Mouse (Mus musculus) MEL (cell line): ENCODE data around the gene Enho. TPM values are rescaled to one million over a fixed set of nuclear protein-coding genes. Genes with fewer than 3 reads are reported as not detected.

Experiments used
- DNase-seq: peaks from one replicate; pipeline ENCODE4 v3.0.0; 2011; ENCODE audit warnings: low read depth, low spot score
- H3K27ac ChIP-seq: 2 replicates; pipeline ENCODE4 v1.5.1; 2012; ENCODE audit warnings: low read depth, mild to moderate bottlenecking, control low read depth, low read length, moderate library complexity; ENCODE audit not compliant: control insufficient read depth
- H3K27me3 ChIP-seq, 2 experiments: fragments of 150-350 bp in 1 of 2; sonication (generic) in 1 of 2; 2 replicates each; pipeline ENCODE4 v1.6.1; 2012; ENCODE audit warnings: low read length in 2 of 2, mild to moderate bottlenecking in 2 of 2, improper control_type of control experiment in 1 of 2, moderate library complexity in 1 of 2; ENCODE audit not compliant: insufficient read depth in 2 of 2, control insufficient read depth in 1 of 2
- H3K36me3 ChIP-seq, 2 experiments: 2 replicates each; pipeline ENCODE4 v1.6.1; 2012 to 2014; ENCODE audit warnings: low read length in 2 of 2, improper control_type of control experiment in 1 of 2, inconsistent platforms in 1 of 2, mild to moderate bottlenecking in 1 of 2; ENCODE audit not compliant: insufficient read depth in 2 of 2, control insufficient read depth in 1 of 2
- H3K4me1 ChIP-seq, 2 experiments: fragments of 150-350 bp in 1 of 2; sonication (generic) in 1 of 2; 2 replicates each; pipeline ENCODE4 v1.6.1; 2012; ENCODE audit warnings: low read length in 2 of 2, improper control_type of control experiment in 1 of 2, mild to moderate bottlenecking in 1 of 2; ENCODE audit not compliant: insufficient read depth in 2 of 2, control insufficient read depth in 1 of 2
- H3K4me3 ChIP-seq, 2 experiments: fragments of 150-350 bp in 1 of 2; sonication (generic) in 1 of 2; 2 replicates each; pipeline ENCODE4 v1.5.1; 2012; ENCODE audit warnings: low read depth in 2 of 2, low read length in 2 of 2, mild to moderate bottlenecking in 2 of 2, moderate library complexity in 2 of 2, control low read depth in 1 of 2, improper control_type of control experiment in 1 of 2; ENCODE audit not compliant: control insufficient read depth in 1 of 2, insufficient read depth in 1 of 2
- H3K79me2 ChIP-seq: 2 replicates; pipeline ENCODE4 v1.6.1; 2012; ENCODE audit warnings: mild to moderate bottlenecking, low read length, moderate library complexity; ENCODE audit not compliant: control insufficient read depth, poor library complexity, insufficient read depth
- H3K9ac ChIP-seq: 2 replicates; pipeline ENCODE4 v1.6.1; 2012; ENCODE audit warnings: low read depth, mild to moderate bottlenecking, control low read depth, low read length, moderate library complexity; ENCODE audit not compliant: control insufficient read depth, poor library complexity, severe bottlenecking
- H3K9me3 ChIP-seq: fragments of 150-350 bp; sonication (generic); replicated peaks from 2 replicates; pipeline ENCODE4 v1.6.1; 2012; ENCODE audit warnings: mild to moderate bottlenecking, low read length, improper control_type of control experiment, moderate library complexity; ENCODE audit not compliant: insufficient read depth
- CHD1 ChIP-seq: IDR thresholded peaks from 2 replicates; pipeline ENCODE4 v1.6.1; 2012; ENCODE audit warnings: low read depth, mild to moderate bottlenecking, inconsistent platforms, low read length, improper control_type of control experiment
- CHD2 ChIP-seq: IDR thresholded peaks from 2 replicates; pipeline ENCODE4 v1.6.1; 2011; ENCODE audit warnings: low read length, improper control_type of control experiment
- CTCF ChIP-seq, 3 experiments: IDR thresholded peaks in 2 of 3; conservative IDR thresholded peaks in 1 of 3; 2 replicates each; pipeline ENCODE4 v1.5.1; 2011 to 2012; ENCODE audit warnings: low read length in 3 of 3, low read depth in 2 of 3, mild to moderate bottlenecking in 2 of 3, improper control_type of control experiment in 1 of 3, inconsistent platforms in 1 of 3, mixed read lengths in 1 of 3, moderate library complexity in 1 of 3; ENCODE audit not compliant: control insufficient read depth in 1 of 3, insufficient read depth in 1 of 3, poor library complexity in 1 of 3, severe bottlenecking in 1 of 3
- E2F4 ChIP-seq: IDR thresholded peaks from 2 replicates; pipeline ENCODE4 v1.6.1; 2011; ENCODE audit warnings: low read depth, low read length, improper control_type of control experiment, borderline replicate concordance
- ELF1 ChIP-seq: IDR thresholded peaks from 2 replicates; pipeline ENCODE4 v1.6.1; 2014; ENCODE audit warnings: low read depth, mild to moderate bottlenecking, inconsistent platforms, low read length, improper control_type of control experiment, moderate library complexity
- ETS1 ChIP-seq: IDR thresholded peaks from 2 replicates; pipeline ENCODE4 v1.6.1; 2012; ENCODE audit warnings: low read depth, mild to moderate bottlenecking, inconsistent platforms, low read length, improper control_type of control experiment, moderate library complexity
- GABPA ChIP-seq: IDR thresholded peaks from 2 replicates; pipeline ENCODE4 v1.6.1; 2012; ENCODE audit warnings: low read depth, mild to moderate bottlenecking, inconsistent platforms, low read length, improper control_type of control experiment, moderate library complexity
- GATA1 ChIP-seq: IDR thresholded peaks from 2 replicates; pipeline ENCODE4 v1.6.1; 2011; ENCODE audit warnings: low read depth, low read length, improper control_type of control experiment
- HCFC1 ChIP-seq: IDR thresholded peaks from 2 replicates; pipeline ENCODE4 v1.6.1; 2012; ENCODE audit warnings: low read depth, mild to moderate bottlenecking, inconsistent platforms, low read length, improper control_type of control experiment, moderate library complexity
- KAT2A ChIP-seq: conservative IDR thresholded peaks from 2 replicates; pipeline ENCODE4 v1.6.1; 2012; ENCODE audit warnings: low read depth, low read length, improper control_type of control experiment, inconsistent platforms
- MAFK ChIP-seq: IDR thresholded peaks from 2 replicates; pipeline ENCODE4 v1.6.1; 2011; ENCODE audit warnings: low read depth, mild to moderate bottlenecking, low read length, improper control_type of control experiment, borderline replicate concordance
- MAX ChIP-seq: IDR thresholded peaks from 2 replicates; pipeline ENCODE4 v1.6.1; 2011; ENCODE audit warnings: low read length, improper control_type of control experiment
- MEF2A ChIP-seq: IDR thresholded peaks from 2 replicates; pipeline ENCODE4 v1.6.1; 2014; ENCODE audit warnings: low read depth, mild to moderate bottlenecking, inconsistent platforms, low read length, improper control_type of control experiment; ENCODE audit not compliant: poor library complexity, insufficient replicate concordance, severe bottlenecking; ENCODE audit errors: extremely low read depth
- MXI1 ChIP-seq: IDR thresholded peaks from 2 replicates; pipeline ENCODE4 v1.6.1; 2011; ENCODE audit warnings: mild to moderate bottlenecking, low read depth, low read length, improper control_type of control experiment
- MYB ChIP-seq: IDR thresholded peaks from 2 replicates; pipeline ENCODE4 v1.6.1; 2011; ENCODE audit warnings: mild to moderate bottlenecking, low read depth, low read length, improper control_type of control experiment
- MYC ChIP-seq: IDR thresholded peaks from 2 replicates; pipeline ENCODE4 v1.6.1; 2011; ENCODE audit warnings: low read depth, mild to moderate bottlenecking, low read length, improper control_type of control experiment, moderate library complexity
- NELFE ChIP-seq: IDR thresholded peaks from 2 replicates; pipeline ENCODE4 v1.6.1; 2011; ENCODE audit warnings: low read depth, low read length, improper control_type of control experiment
- NRF1 ChIP-seq: IDR thresholded peaks from 2 replicates; pipeline ENCODE4 v1.6.1; 2014; ENCODE audit warnings: low read depth, mild to moderate bottlenecking, inconsistent platforms, low read length, improper control_type of control experiment, moderate library complexity; ENCODE audit not compliant: poor library complexity, insufficient read depth, severe bottlenecking
- POLR2A ChIP-seq, 2 experiments: IDR thresholded peaks; 2 replicates each; pipeline ENCODE4 v1.6.1; 2011 to 2012; ENCODE audit warnings: low read length in 2 of 2, mild to moderate bottlenecking in 2 of 2, control low read depth in 1 of 2, improper control_type of control experiment in 1 of 2, low read depth in 1 of 2, moderate library complexity in 1 of 2; ENCODE audit not compliant: control insufficient read depth in 1 of 2, insufficient read depth in 1 of 2, poor library complexity in 1 of 2
- POLR2AphosphoS2 ChIP-seq: IDR thresholded peaks from 2 replicates; pipeline ENCODE4 v1.6.1; 2011; ENCODE audit warnings: low read length, improper control_type of control experiment
- POLR2AphosphoS5 ChIP-seq: IDR thresholded peaks from 2 replicates; pipeline ENCODE4 v1.6.1; 2012; ENCODE audit warnings: low read depth, borderline replicate concordance, mild to moderate bottlenecking, inconsistent platforms, low read length, moderate library complexity, mixed read lengths
- RAD21 ChIP-seq: IDR thresholded peaks from 2 replicates; pipeline ENCODE4 v1.6.1; 2011; ENCODE audit warnings: mild to moderate bottlenecking, low read depth, low read length, improper control_type of control experiment
- RCOR1 ChIP-seq: IDR thresholded peaks from 2 replicates; pipeline ENCODE4 v1.6.1; 2012; ENCODE audit warnings: low read depth, mild to moderate bottlenecking, inconsistent platforms, low read length, improper control_type of control experiment
- SIN3A ChIP-seq: IDR thresholded peaks from 2 replicates; pipeline ENCODE4 v1.6.1; 2012; ENCODE audit warnings: low read length, improper control_type of control experiment, inconsistent platforms
- TAL1 ChIP-seq: IDR thresholded peaks from 2 replicates; pipeline ENCODE4 v1.6.1; 2012; ENCODE audit warnings: mild to moderate bottlenecking, inconsistent platforms, low read length, moderate library complexity, mixed read lengths
- UBTF ChIP-seq: IDR thresholded peaks from 2 replicates; pipeline ENCODE4 v1.6.1; 2012; ENCODE audit warnings: low read depth, mild to moderate bottlenecking, inconsistent platforms, low read length, improper control_type of control experiment, moderate library complexity, borderline replicate concordance; ENCODE audit not compliant: insufficient read depth
- ZC3H11A ChIP-seq: IDR thresholded peaks from 2 replicates; pipeline ENCODE4 v1.6.1; 2012; ENCODE audit warnings: low read depth, mild to moderate bottlenecking, inconsistent platforms, low read length, improper control_type of control experiment
- ZKSCAN1 ChIP-seq: IDR thresholded peaks from 2 replicates; pipeline ENCODE4 v1.6.1; 2012; ENCODE audit warnings: low read depth, mild to moderate bottlenecking, inconsistent platforms, low read length, improper control_type of control experiment, moderate library complexity
- ZMIZ1 ChIP-seq: IDR thresholded peaks from 2 replicates; pipeline ENCODE4 v1.6.1; 2012; ENCODE audit warnings: low read depth, mild to moderate bottlenecking, inconsistent platforms, low read length, improper control_type of control experiment, moderate library complexity
- ZNF384 ChIP-seq: IDR thresholded peaks from 2 replicates; pipeline ENCODE4 v1.6.1; 2012; ENCODE audit warnings: low read depth, mild to moderate bottlenecking, inconsistent platforms, low read length, improper control_type of control experiment
- polyA plus RNA-seq, 2 experiments: library from polyadenylated mRNA; stranded (reverse) in 1 of 2; unstranded in 1 of 2; fragments of >175 nt in 1 of 2; fragments of >200 nt in 1 of 2; gene quantifications; 2 replicates each; pipeline versions ENCODE4 v1.2.1 to v1.2.4; 2012; ENCODE audit warnings: low replicate concordance in 2 of 2, low read depth in 1 of 2; ENCODE audit not compliant: insufficient read length in 2 of 2, insufficient read depth in 1 of 2, missing spikeins in 1 of 2
- total RNA-seq: library from RNA; depleted of rRNA; stranded (reverse); fragments of 300-350 nt; gene quantifications from 2 replicates; pipeline ENCODE4 v1.2.3, GENCODE M21; 2012

Enho gene
- total and polyA plus RNA-seq, 3 experiments, result 0.19 to 0.40 TPM; not detected in 1

- no peak for TF ChIP-seq ZKSCAN1
- no peak for TF ChIP-seq ZNF384
- TF ChIP-seq GATA1, result peak; percentile 29; the same call in 1 of the 2 replicates
- no peak for TF ChIP-seq HCFC1
- no peak for TF ChIP-seq SIN3A
- no peak for TF ChIP-seq POLR2AphosphoS2
- TF ChIP-seq CHD2, result no peak
- TF ChIP-seq ELF1, result no peak
- TF ChIP-seq CHD1, result no peak
- no peak for TF ChIP-seq E2F4
- TF ChIP-seq ZC3H11A, result no peak
- no peak for TF ChIP-seq ZMIZ1
- no peak for TF ChIP-seq MYB
Measured at GRCm38 (mm10) chr4:41648627-41649026, 8.5 kb upstream of the Enho start (continued).

GRCm38 (mm10) chr4:41648157-41648556, 8.0 kb upstream of the Enho start:
- Histone ChIP-seq H3K9ac (no peak overlapping the region), H3K27me3 (no peaks in the 10 kb centered on the region; a peak in 1 of 4 replicates), H3K79me2 (no peaks in the 10 kb centered on the region), H3K9me3 (no peaks in the 10 kb centered on the region), H3K27ac (no peak overlapping the region), H3K4me1 (peaks cover 4 to 10% of the 10 kb centered on the region in 2 experiments; a peak in 2 of 4 replicates), H3K36me3 (no peaks in the 10 kb centered on the region), H3K4me3 (no peak overlapping the region)
- TF ChIP-seq CHD1 (no peak), MYC (no peak), MAX (no peak), ELF1 (no peak), RAD21 (no peak), SIN3A (no peak), KAT2A (no peak), RCOR1 (no peak), POLR2A (IDR thresholded peaks at IDR 0.05; ENCODE audit: control insufficient read depth in 1 of 2, insufficient read depth in 1 of 2, low read depth in 1 of 2, low read length in 2 of 2, poor library complexity in 1 of 2) (no peak), MEF2A (no peak), ZMIZ1 (no peak)
- no peak for DNase-seq

DNA sequence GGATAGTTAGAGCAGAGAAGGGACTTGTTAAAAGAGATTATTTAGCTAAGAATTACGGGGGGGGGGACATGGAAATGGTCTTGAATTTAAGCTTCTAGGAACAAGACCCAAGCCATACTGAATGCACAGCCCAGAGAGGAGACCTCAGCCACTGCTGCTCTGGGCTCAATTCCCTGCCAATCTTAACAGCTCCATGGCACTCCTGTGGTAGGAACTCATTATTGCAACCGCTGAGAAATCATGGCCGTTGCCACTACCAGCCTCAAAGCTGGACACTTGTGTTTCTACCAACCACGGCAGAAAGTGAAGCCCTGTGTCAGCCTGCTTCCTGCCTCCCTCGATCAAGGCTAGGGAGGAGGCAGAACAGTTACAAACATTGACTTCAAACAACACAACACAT, 5.4 kb upstream of the Enho start:
- H3K9ac ChIP-seq, result no peak overlapping the region
- no peaks in the 10 kb centered on the region for H3K36me3 ChIP-seq
- H3K79me2 ChIP-seq, result no peaks in the 10 kb centered on the region
- no peaks in the 10 kb centered on the region for H3K9me3 ChIP-seq
- DNase-seq, result no peak
- no peak for TF ChIP-seq MXI1
- TF ChIP-seq MAFK, result no peak
- TF ChIP-seq UBTF, result no peak
- no peak for TF ChIP-seq NRF1
- no peak for TF ChIP-seq RCOR1
- TF ChIP-seq ELF1, result no peak
- no peak for TF ChIP-seq ZKSCAN1
- no peak; a peak in 1 of 6 replicates for TF ChIP-seq CTCF (IDR thresholded peaks at IDR 0.05 in 2 of 3, conservative IDR thresholded peaks at IDR 0.05 in 1 of 3; ENCODE audit: control insufficient read depth in 1 of 3, insufficient read depth in 1 of 3, low read depth in 2 of 3, low read length in 3 of 3, poor library complexity in 1 of 3, severe bottlenecking in 1 of 3)
- no peak for TF ChIP-seq TAL1
- TF ChIP-seq NELFE, result no peak
- no peak for TF ChIP-seq POLR2A (IDR thresholded peaks at IDR 0.05; ENCODE audit: control insufficient read depth in 1 of 2, insufficient read depth in 1 of 2, low read depth in 1 of 2, low read length in 2 of 2, poor library complexity in 1 of 2)
- TF ChIP-seq ZMIZ1, result no peak
- no peak for TF ChIP-seq MYC
- TF ChIP-seq POLR2AphosphoS2, result no peak
- no peak for TF ChIP-seq CHD2
- no peak for TF ChIP-seq POLR2AphosphoS5
- TF ChIP-seq GABPA, result no peak
- TF ChIP-seq ETS1, result no peak
- TF ChIP-seq, all 39 proteins: peak for 0
- H3K4me1 ChIP-seq, result peaks cover 4 to 14% of the 10 kb centered on the region in 2 experiments; a peak in 3 of 4 replicates
- H3K27me3 ChIP-seq, result no peaks in the 10 kb centered on the region; a peak in 1 of 4 replicates
- H3K27ac ChIP-seq, result no peak overlapping the region
- H3K4me3 ChIP-seq, result no peak overlapping the region
